Mouse (Mus musculus): Measurements from ENCODE around the gene Psen1.
A peak's percentile ranks its signal among the peaks of the same experiment; 100 is the strongest.

The Psen1 gene

DNA sequence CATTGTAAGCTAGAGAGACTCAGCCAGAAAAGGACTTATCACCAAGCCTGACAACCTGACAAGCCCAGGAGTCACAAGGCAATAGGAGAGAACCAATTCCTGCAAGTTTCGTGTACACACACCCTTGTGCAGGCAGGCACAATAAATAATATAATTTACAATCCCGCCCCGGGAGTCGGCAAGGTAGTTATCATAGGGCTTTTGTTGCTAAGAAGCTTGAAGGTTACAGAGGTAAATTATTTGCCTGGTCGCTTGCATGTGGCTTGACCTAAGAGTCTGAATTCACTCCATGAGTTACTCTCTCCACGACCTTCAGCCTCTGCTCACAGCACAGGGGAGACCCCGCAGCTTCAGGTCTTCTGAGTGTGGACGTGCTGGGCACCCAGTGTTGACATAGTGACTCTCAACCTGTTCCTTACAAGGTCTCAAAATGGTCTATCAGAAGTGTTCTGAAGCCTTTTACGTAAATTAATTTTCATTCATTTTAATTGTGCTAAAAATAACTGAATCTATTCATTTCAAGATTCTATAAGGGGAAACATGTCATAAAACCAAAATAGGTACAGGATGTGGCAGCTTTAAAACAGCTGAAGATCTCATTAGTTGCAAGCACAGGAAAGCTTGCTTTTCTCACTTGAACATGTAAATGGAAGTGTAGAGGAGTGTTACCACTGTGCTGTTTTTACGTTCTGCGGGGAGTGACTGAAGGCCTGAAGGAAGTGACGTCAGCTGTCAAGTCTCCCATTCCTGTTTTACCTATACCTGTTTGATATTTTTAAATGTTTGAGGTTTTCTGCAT, 38.8 kb downstream of the Psen1 start:
- no peak for DNase-seq

GRCm38 (mm10) chr12:83732225-83732624, 44.3 kb downstream of the Psen1 start:
- DNase-seq: no peak

DNA sequence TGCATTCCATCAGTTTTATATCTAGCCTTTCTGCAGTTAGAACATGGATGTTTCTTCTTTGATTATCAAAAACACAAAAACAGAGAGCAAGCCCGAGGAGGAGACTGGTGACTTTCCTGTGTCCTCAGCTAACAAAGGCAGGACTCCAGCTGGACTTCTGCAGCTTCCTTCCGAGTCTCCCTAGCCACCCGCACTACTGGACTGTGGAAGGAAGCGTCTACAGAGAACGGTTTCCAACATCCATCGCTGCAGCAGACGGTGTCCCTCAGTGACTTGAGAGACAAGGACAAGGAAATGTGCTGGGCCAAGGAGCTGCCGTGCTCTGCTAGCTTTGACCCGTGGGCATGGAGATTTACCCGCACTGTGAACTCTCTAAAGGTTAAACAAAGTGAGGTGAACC, 46.1 kb downstream of the Psen1 start:
- no peak for DNase-seq

- DNase-seq: no peak
Observed at GRCm38 (mm10) chr12:83736236-83736635, 48.3 kb downstream of the Psen1 start.

GRCm38 (mm10) chr12:83738651-83739050, 50.7 kb downstream of the Psen1 start:
- DNase-seq: no peak

- no peak for DNase-seq
Observed at GRCm38 (mm10) chr12:83741722-83742121, 53.8 kb downstream of the Psen1 start.

DNA sequence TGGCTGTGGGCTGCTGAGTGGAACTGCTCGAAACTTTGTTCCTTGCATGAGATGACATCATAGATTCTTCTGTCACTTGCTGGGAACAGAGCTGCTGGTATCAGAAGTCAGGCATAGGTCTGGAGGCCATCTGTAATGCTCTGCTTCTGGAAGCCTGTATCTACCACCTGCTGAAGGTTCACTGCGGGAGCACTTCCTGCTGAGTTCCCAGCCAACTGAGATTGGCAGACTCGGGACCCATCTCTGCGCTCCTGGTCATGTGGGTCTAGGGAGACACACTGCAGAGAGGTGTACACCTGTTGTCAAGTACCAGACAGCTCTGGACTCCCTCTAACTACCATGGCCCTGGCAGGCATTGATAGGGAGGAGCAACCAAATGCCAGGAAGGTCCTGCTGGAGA, 54.9 kb downstream of the Psen1 start:
- no peak for DNase-seq

GRCm38 (mm10) chr12:83743712-83744111, 55.8 kb downstream of the Psen1 start:
- DNase-seq: no peak

DNA sequence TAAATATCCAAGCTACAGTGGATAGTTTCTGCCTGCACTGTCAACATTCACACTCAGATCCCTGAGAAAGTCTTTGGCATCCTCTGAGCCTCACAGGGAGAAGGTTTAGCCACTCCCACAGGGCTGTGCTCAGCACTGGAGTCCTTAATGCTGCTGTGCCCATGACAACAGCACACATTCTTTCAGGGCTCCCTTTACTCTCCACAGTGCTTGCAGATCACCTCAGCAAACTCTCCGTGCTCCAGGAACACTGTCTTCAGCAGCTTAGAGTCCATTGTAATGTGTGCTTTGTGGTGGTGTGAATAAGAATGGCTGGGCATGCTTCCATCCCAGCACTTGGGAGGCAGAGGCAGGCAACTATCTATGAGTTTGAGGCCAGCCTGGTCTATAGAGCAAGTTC, 61.2 kb downstream of the Psen1 start:
- DNase-seq: no peak

GRCm38 (mm10) chr12:83752495-83752894, 64.5 kb downstream of the Psen1 start:
- DNase-seq: no peak

DNA sequence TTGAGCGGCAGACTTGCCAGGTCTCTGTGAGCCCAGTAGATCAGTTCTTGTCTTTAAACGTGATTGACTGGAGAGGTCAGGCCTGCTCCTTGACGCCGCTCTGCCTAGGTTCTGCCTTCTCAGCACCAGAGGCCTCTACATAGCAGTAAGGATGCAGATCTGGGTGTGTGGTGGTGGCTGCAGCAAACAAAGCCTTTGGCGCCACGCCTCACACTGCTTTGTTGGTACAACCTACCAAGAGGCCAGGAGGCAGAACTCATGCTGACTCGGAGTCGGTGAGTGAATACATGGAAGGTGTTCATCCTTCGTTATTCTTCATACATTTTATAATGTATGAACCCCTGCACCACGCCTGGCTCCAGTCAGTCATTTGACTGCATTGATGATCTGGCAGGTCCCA, 70.8 kb downstream of the Psen1 start:
- DNase-seq: no peak

- no peak for DNase-seq
Observed at GRCm38 (mm10) chr12:83760201-83760600, 72.2 kb downstream of the Psen1 start.

DNA sequence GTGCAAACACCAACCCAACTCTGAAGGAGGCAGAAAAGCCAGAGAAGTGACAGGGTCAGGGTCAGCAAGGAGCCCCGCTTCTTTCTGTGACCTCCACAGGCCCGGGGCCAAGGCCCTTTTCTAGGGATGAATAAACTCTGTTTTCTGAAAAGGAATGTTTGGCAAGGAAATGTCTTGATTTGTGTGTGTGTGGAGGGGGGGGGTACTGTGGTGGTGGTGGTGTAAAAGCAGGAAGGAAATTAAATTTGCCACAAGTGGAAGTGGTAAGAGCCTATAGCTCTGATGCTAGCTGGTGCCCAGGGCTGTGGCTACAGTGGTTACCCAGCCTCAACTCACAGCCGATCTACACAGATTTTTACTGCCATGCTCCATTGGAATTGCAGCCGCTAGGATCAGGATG, 74.8 kb downstream of the Psen1 start:
- no peak for DNase-seq

GRCm38 (mm10) chr12:83763311-83764043, 75.5 kb downstream of the Psen1 start, which contains the start of gene Papln:
Gene Papln, plus strand, starts transcription at chr12:83763634.
- DNase-seq: no peak

GRCm38 (mm10) chr12:83764044-83764365, 76.1 kb downstream of the Psen1 start:
- no peak for DNase-seq

DNA sequence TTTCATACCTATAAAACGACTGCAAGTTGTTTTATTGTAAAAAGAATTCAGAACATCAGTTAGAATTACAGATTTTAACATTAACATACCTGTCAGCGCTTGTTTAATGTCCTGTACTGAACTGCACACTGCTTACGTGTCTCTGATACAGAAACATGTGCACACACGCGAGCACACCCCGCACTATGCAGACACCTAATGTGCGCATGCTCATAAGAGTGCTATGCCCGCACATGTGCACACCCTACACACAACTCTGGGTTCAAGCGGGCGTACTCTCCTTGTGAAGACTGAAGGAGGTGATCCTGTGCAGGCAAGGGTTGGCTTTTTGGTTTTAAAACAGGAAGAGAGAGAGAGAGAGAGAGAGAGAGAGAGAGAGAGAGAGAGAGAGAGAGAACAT, 76.6 kb downstream of the Psen1 start:
- DNase-seq: no peak

GRCm38 (mm10) chr12:83765965-83766603, 78.1 kb downstream of the Psen1 start:
- DNase-seq: no peak

GRCm38 (mm10) chr12:83767833-83768232, 79.9 kb downstream of the Psen1 start:
- no peak for DNase-seq

DNA sequence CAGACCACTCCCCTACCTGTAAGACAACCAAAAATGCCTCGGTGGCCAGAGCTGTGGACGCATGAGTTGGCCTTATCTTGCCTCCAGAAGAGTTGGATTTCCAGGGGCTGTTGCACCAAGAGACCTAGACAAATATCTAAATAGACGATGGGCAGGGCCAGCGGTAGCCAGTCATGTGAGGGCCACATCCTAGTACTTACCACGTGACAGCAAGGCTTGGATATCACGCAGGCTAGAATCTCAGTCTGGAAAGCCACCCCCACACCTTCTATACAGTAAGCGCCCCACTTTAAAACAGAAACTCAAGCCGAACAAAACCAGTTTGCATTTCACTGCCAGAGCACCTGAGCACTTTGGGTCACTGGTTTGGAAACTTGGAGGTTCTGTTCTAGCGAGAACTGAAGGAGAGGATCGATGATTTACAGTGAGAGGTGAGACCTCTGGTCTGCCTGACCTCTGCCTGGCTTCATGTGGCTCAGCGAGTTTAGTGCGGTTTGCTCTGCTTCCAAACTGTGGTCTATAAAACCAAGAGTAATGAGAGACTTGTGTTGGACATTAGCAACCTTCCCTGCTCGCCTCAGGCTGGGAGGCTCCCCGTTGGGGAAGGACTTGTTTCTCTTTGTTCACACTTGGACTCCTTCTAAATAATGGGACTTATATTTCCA, 80.4 kb downstream of the Psen1 start:
- no peak for DNase-seq

DNA sequence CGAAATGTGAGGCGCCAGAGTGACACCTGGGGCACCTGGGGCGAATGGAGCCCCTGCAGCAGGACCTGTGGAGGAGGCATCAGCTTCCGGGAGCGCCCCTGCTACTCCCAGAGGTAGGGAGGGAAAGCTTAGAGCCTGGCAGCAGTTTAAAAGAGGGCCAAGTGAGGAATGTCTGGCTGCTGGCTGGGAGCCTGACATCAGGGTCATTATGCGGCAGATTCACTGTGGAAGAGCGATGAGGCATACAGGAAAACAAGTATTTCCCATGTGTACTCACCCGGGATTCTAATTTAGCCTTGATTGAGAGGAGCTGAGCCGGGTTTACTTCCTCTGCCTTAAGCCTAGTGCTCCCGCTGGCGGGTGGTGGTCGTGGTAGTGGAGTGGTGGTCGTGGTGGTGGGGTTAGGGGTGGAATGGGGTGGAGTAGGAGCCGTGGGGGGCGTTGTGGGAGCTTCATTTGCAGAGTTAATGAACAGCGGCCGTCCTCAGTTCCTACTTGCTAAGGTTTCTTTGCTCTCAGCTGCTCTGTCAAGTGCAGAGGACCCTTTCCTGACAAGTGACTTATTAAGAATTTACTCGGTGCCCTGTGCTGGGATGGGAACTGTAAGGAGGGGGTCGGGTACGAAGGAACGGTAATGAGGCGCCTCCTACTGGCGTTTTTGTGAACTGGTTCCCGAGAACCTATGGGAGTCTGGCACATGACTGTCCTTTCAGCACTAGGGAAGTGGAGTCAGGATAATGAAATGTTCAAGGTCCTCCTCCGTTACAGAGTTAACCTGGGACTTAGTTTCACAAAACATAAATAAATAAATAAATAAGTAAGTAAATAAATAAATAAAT, 82.7 kb downstream of the Psen1 start:
- peak; percentile 44 for DNase-seq

DNA sequence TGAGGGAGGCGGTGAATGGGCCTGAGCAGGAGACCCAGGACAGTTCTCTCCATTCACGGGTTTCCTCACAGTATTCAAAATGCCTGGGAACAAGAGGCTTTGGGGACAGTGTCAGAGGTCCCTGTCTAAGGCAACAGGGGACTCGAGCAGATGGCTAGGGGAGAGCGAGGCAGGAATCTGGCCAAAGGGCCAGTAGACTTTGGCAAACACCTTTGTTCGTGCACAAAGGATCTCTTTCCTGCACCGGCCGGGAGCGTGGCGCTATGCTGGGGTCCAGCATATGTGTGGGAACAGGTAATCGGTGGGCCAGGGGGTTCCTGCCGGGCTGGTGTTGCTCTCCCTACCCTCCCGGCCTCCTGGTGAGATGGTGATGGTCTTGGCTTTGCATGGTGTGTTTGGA, 87.7 kb downstream of the Psen1 start:
- no peak for DNase-seq

DNA sequence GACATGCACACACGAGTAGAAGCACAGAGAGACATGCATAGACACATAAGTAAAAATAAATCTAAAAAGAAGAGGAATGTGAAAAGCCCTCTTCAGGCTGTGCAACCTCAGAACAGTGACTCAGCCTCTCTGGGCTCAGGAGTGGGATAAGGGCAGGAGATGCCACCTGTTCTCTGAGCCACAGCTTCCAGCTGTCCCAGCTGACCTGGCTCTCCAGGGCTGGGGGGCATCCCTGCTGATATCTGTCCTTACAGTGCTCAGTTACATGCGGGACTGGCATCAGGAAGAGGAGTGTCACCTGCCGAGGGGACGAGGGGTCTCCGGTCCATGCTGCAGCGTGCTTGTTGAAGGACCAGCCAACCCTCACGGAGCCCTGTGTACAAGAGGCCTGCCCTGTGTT, 88.8 kb downstream of the Psen1 start:
- DNase-seq: no peak

DNA sequence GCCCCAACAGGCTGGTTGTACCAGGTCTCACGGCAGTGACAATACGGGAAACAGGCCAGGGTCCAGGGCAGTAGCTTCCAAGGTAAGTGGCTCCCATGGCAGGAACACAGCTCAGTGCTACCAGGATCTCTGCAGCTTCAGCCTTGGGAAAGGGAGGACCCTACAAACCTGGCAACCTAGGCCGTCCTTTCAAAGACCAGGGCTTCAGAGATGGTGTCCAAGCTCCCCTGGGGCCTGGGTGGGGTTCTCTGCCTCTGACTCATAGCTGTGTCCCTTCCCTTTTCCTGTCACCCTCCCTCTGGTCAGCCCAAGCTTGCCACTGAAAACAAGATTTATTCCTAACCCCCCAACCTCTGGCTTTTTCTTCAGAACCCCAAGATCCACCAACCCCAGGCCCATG, 92.2 kb downstream of the Psen1 start:
- no peak for DNase-seq

Measured in layer of hippocampus, adult 9-11 months (tissue).